Mouse (Mus musculus) cortical plate, adult 2 months (tissue): ENCODE measurements around the gene Fam83g.

Experiments
- CTCF ChIP-seq: fragments of 200-500 bp; IDR thresholded peaks from 2 replicates; pipeline ENCODE4 v1.5.1; 2011; ENCODE audit warnings: mild to moderate bottlenecking, control low read depth, low read length; ENCODE audit not compliant: insufficient read depth; ENCODE audit errors: extremely low read depth
- POLR2A ChIP-seq: fragments of 200-500 bp; IDR thresholded peaks from 2 replicates; pipeline ENCODE4 v1.6.1; 2011; ENCODE audit warnings: mild to moderate bottlenecking, low read length, control low read depth; ENCODE audit not compliant: insufficient read depth; ENCODE audit errors: extremely low read depth

- peak; percentile 30; the same call in 1 of the 2 replicates for TF ChIP-seq CTCF
- no peak for TF ChIP-seq POLR2A
Measured at GRCm38 (mm10) chr11:61673686-61674085, 10.2 kb upstream of the Fam83g start.
